Mouse (Mus musculus) CD4-positive helper T cell, adult 2 months (primary cell): ENCODE results near the gene Erbb3.
"Not testable (repeated sequence)": the region's sequence is repeated elsewhere in the genome, so short reads cannot be mapped to it uniquely, and the experiment has no call there.

Source experiments
- DNase-seq: peaks from one replicate; pipeline ENCODE4 v3.0.0-alpha.2; 2012; ENCODE audit warnings: low read depth, missing footprints, low spot score

The Erbb3 gene

GRCm38 (mm10) chr10:128589464-128590192 is at the start of gene Erbb3:
TSS of gene Erbb3 (minus strand) at chr10:128589652.
- peak; percentile 63 for DNase-seq

- peak; percentile 89 for DNase-seq
Observed at GRCm38 (mm10) chr10:128637011-128637410, 47.6 kb upstream of the Erbb3 start.

GRCm38 (mm10) chr10:128636561-128636960 is 47.1 kb upstream of the Erbb3 start:
- peak; percentile 70 for DNase-seq

GRCm38 (mm10) chr10:128635697-128636096 is 46.2 kb upstream of the Erbb3 start:
- no peak for DNase-seq

- no peak for DNase-seq
Observed at GRCm38 (mm10) chr10:128631571-128631970, 42.1 kb upstream of the Erbb3 start.

- not testable (repeated sequence) for DNase-seq
Observed at GRCm38 (mm10) chr10:128630306-128630705, 40.9 kb upstream of the Erbb3 start.

- no peak for DNase-seq
Observed at GRCm38 (mm10) chr10:128629746-128630145, 40.3 kb upstream of the Erbb3 start.

- DNase-seq, result no peak
Observed at GRCm38 (mm10) chr10:128627398-128628317, 38.2 kb upstream of the Erbb3 start.

GRCm38 (mm10) chr10:128626311-128627310 is 37.2 kb upstream of the Erbb3 start, which contains the start of gene Rps26:
TSS of gene Rps26 (minus strand) at chr10:128626747.
- DNase-seq, result peak; percentile 98

GRCm38 (mm10) chr10:128625287-128625894 is 35.9 kb upstream of the Erbb3 start:
- no peak for DNase-seq

- DNase-seq, result not testable (repeated sequence)
Observed at GRCm38 (mm10) chr10:128623106-128623613, 33.7 kb upstream of the Erbb3 start.

- DNase-seq, result no peak
Observed at GRCm38 (mm10) chr10:128622702-128623101, 33.2 kb upstream of the Erbb3 start.

GRCm38 (mm10) chr10:128621986-128622520 is 32.6 kb upstream of the Erbb3 start:
- DNase-seq, result no peak

- DNase-seq, result no peak
Observed at GRCm38 (mm10) chr10:128620241-128620640, 30.8 kb upstream of the Erbb3 start.

GRCm38 (mm10) chr10:128619148-128619547 is 29.7 kb upstream of the Erbb3 start:
- DNase-seq, result not testable (repeated sequence)

- no peak for DNase-seq
Observed at GRCm38 (mm10) chr10:128618570-128618969, 29.1 kb upstream of the Erbb3 start.

- DNase-seq, result not testable (repeated sequence)
Observed at GRCm38 (mm10) chr10:128615798-128616448, 26.5 kb upstream of the Erbb3 start.

GRCm38 (mm10) chr10:128614934-128615333 is 25.5 kb upstream of the Erbb3 start:
- DNase-seq, result no peak

- not testable (repeated sequence) for DNase-seq
Observed at GRCm38 (mm10) chr10:128613820-128614219, 24.4 kb upstream of the Erbb3 start.

GRCm38 (mm10) chr10:128613154-128613440 is 23.6 kb upstream of the Erbb3 start:
- peak; percentile 67 for DNase-seq
